Mouse (Mus musculus): ENCODE measurements around the gene Radil. TPM values are rescaled to one million over a fixed set of nuclear protein-coding genes. Genes with fewer than 3 reads are reported as not detected.
A peak's percentile ranks its signal among the peaks of the same experiment; 100 is the strongest.

The Radil gene
- polyA plus RNA-seq, 1 experiment from 2014 or later, result 4.9 TPM

GRCm38 (mm10) chr5:142495321-142496096, 55.4 kb downstream of the Radil start:
- H3K4me3 ChIP-seq, result no peak overlapping the region
- H3K27ac ChIP-seq (replicated peaks), result no peak overlapping the region
- DNase-seq (ENCODE audit: low spot score), result no peak
- H3K9me3 ChIP-seq (replicated peaks), result no peaks in the 10 kb centered on the region
- no peaks in the 10 kb centered on the region for H3K36me3 ChIP-seq
- 71% methylated on average over 14 of the region's 14 CpGs for WGBS
- no peaks in the 10 kb centered on the region; the same call in 1 of the 2 replicates for H3K27me3 ChIP-seq (ENCODE audit: low read depth, poor library complexity, severe bottlenecking)
- H3K4me1 ChIP-seq, result peaks cover 7% of the 10 kb centered on the region

GRCm38 (mm10) chr5:142493307-142493706, 57.6 kb downstream of the Radil start:
- DNase-seq (ENCODE audit: low spot score), result no peak
- Histone ChIP-seq H3K9me3 (replicated peaks) (no peaks in the 10 kb centered on the region), H3K27me3 (ENCODE audit: low read depth, poor library complexity, severe bottlenecking) (no peaks in the 10 kb centered on the region; the same call in 1 of the 2 replicates), H3K4me3 (no peak overlapping the region), H3K4me1 (no peaks in the 10 kb centered on the region), H3K36me3 (no peaks in the 10 kb centered on the region), H3K27ac (replicated peaks) (no peak overlapping the region)
- 89% methylated on average over 3 of the region's 3 CpGs for WGBS

GRCm38 (mm10) chr5:142489955-142490707, 60.8 kb downstream of the Radil start:
- 77% methylated on average over 9 of the region's 9 CpGs for WGBS
- no peak overlapping the region for H3K4me3 ChIP-seq
- no peaks in the 10 kb centered on the region for H3K36me3 ChIP-seq

GRCm38 (mm10) chr5:142486654-142487053, 64.2 kb downstream of the Radil start:
- Histone ChIP-seq H3K27ac (replicated peaks) (peak overlapping the region; percentile 14; the same call in 1 of the 2 replicates), H3K27me3 (ENCODE audit: low read depth, poor library complexity, severe bottlenecking) (no peaks in the 10 kb centered on the region), H3K9me3 (replicated peaks) (no peaks in the 10 kb centered on the region), H3K4me1 (peaks cover 4% of the 10 kb centered on the region; the same call in 1 of the 2 replicates), H3K4me3 (no peak overlapping the region), H3K36me3 (no peaks in the 10 kb centered on the region)
- no peak for DNase-seq (ENCODE audit: low spot score)
- WGBS, result 61% methylated on average over 9 of the region's 9 CpGs

More at GRCm38 (mm10) chr5:142489955-142490707, 60.8 kb downstream of the Radil start:
- peaks cover 4% of the 10 kb centered on the region; the same call in 1 of the 2 replicates for H3K4me1 ChIP-seq
- H3K9me3 ChIP-seq (replicated peaks), result no peaks in the 10 kb centered on the region
- DNase-seq (ENCODE audit: low spot score), result no peak
- H3K27me3 ChIP-seq (ENCODE audit: low read depth, poor library complexity, severe bottlenecking), result no peaks in the 10 kb centered on the region; the same call in 1 of the 2 replicates
- H3K27ac ChIP-seq (replicated peaks), result no peak overlapping the region

- Histone ChIP-seq H3K4me1 (peaks cover 7% of the 10 kb centered on the region), H3K27me3 (ENCODE audit: low read depth, poor library complexity, severe bottlenecking) (no peaks in the 10 kb centered on the region), H3K9me3 (replicated peaks) (no peaks in the 10 kb centered on the region), H3K36me3 (no peaks in the 10 kb centered on the region), H3K27ac (replicated peaks) (no peak overlapping the region), H3K4me3 (no peak overlapping the region)
- no peak for DNase-seq (ENCODE audit: low spot score)
- WGBS, result 88% methylated on average over 5 of the region's 5 CpGs
Observed at GRCm38 (mm10) chr5:142483581-142483980, 67.3 kb downstream of the Radil start.

GRCm38 (mm10) chr5:142482512-142482911, 68.4 kb downstream of the Radil start:
- Histone ChIP-seq H3K36me3 (peaks cover under 1% of the 10 kb centered on the region; the same call in 1 of the 2 replicates), H3K27ac (replicated peaks) (no peak overlapping the region), H3K4me1 (peaks cover 7% of the 10 kb centered on the region), H3K27me3 (ENCODE audit: low read depth, poor library complexity, severe bottlenecking) (no peaks in the 10 kb centered on the region), H3K9me3 (replicated peaks) (no peaks in the 10 kb centered on the region), H3K4me3 (no peak overlapping the region)
- WGBS, result 69% methylated on average over 2 of the region's 2 CpGs
- DNase-seq (ENCODE audit: low spot score), result no peak

- DNase-seq (ENCODE audit: low spot score), result peak; percentile 82
- Histone ChIP-seq H3K27me3 (ENCODE audit: low read depth, poor library complexity, severe bottlenecking) (no peaks in the 10 kb centered on the region), H3K27ac (replicated peaks) (peak overlapping the region; percentile 30), H3K9me3 (replicated peaks) (no peaks in the 10 kb centered on the region), H3K36me3 (peaks cover 14% of the 10 kb centered on the region), H3K4me1 (peaks cover 3% of the 10 kb centered on the region), H3K4me3 (no peak overlapping the region)
- 33% methylated on average over 17 of the region's 17 CpGs for WGBS
Observed at GRCm38 (mm10) chr5:142478829-142479435, 72.0 kb downstream of the Radil start.

GRCm38 (mm10) chr5:142477866-142478615, 72.9 kb downstream of the Radil start:
- Histone ChIP-seq H3K4me1 (peaks cover 7% of the 10 kb centered on the region), H3K27me3 (ENCODE audit: low read depth, poor library complexity, severe bottlenecking) (no peaks in the 10 kb centered on the region), H3K9me3 (replicated peaks) (no peaks in the 10 kb centered on the region), H3K36me3 (peaks cover 14% of the 10 kb centered on the region), H3K4me3 (no peak overlapping the region), H3K27ac (replicated peaks) (no peak overlapping the region)
- 91% methylated on average over 5 of the region's 5 CpGs for WGBS
- no peak for DNase-seq (ENCODE audit: low spot score)

GRCm38 (mm10) chr5:142477346-142477745, 73.6 kb downstream of the Radil start:
- no peak overlapping the region for H3K4me3 ChIP-seq
- no peak for DNase-seq (ENCODE audit: low spot score)
- H3K9me3 ChIP-seq (replicated peaks), result no peaks in the 10 kb centered on the region
- H3K27ac ChIP-seq (replicated peaks), result no peak overlapping the region
- 90% methylated on average over 12 of the region's 12 CpGs for WGBS
- H3K27me3 ChIP-seq (ENCODE audit: low read depth, poor library complexity, severe bottlenecking), result no peaks in the 10 kb centered on the region
- H3K4me1 ChIP-seq, result peaks cover 7% of the 10 kb centered on the region
- H3K36me3 ChIP-seq, result peaks cover 18% of the 10 kb centered on the region

- no peak for DNase-seq (ENCODE audit: low spot score)
- peaks cover 35% of the 10 kb centered on the region for H3K36me3 ChIP-seq
- no peaks in the 10 kb centered on the region for H3K27me3 ChIP-seq (ENCODE audit: low read depth, poor library complexity, severe bottlenecking)
- whole genome bisulfite sequencing, result 87% methylated on average over 7 of the region's 7 CpGs
- no peaks in the 10 kb centered on the region for H3K9me3 ChIP-seq (replicated peaks)
- no peak overlapping the region for H3K4me3 ChIP-seq
- H3K4me1 ChIP-seq, result peaks cover 7% of the 10 kb centered on the region
- no peak overlapping the region for H3K27ac ChIP-seq (replicated peaks)
Observed at GRCm38 (mm10) chr5:142475669-142476068, 75.2 kb downstream of the Radil start.

GRCm38 (mm10) chr5:142473696-142474095, 77.2 kb downstream of the Radil start:
- Histone ChIP-seq H3K4me3 (no peak overlapping the region), H3K27ac (replicated peaks) (0 out of 2 replicates have a peak overlapping the region, but pooled peaks have one; percentile 1), H3K4me1 (0 out of 2 replicates have a peak, but pooled peaks cover 4% of the 10 kb centered on the region), H3K36me3 (peaks cover 55% of the 10 kb centered on the region), H3K27me3 (ENCODE audit: low read depth, poor library complexity, severe bottlenecking) (no peaks in the 10 kb centered on the region), H3K9me3 (replicated peaks) (no peaks in the 10 kb centered on the region)
- WGBS, result 77% methylated on average over 10 of the region's 10 CpGs
- DNase-seq (ENCODE audit: low spot score), result no peak

GRCm38 (mm10) chr5:142469796-142470195, 81.1 kb downstream of the Radil start:
- 92% methylated on average over 11 of the region's 11 CpGs for WGBS
- Histone ChIP-seq H3K27me3 (ENCODE audit: low read depth, poor library complexity, severe bottlenecking) (no peaks in the 10 kb centered on the region), H3K27ac (replicated peaks) (no peak overlapping the region), H3K9me3 (replicated peaks) (no peaks in the 10 kb centered on the region), H3K4me3 (no peak overlapping the region), H3K36me3 (peaks cover 71% of the 10 kb centered on the region), H3K4me1 (peaks cover 6% of the 10 kb centered on the region)
- no peak for DNase-seq (ENCODE audit: low spot score)
